Mouse (Mus musculus): ENCODE data around the gene Itgb3.
"Not testable (repeated sequence)": the region's sequence is repeated elsewhere in the genome, so short reads cannot be mapped to it uniquely, and the experiment has no call there.

Gene Itgb3

DNA sequence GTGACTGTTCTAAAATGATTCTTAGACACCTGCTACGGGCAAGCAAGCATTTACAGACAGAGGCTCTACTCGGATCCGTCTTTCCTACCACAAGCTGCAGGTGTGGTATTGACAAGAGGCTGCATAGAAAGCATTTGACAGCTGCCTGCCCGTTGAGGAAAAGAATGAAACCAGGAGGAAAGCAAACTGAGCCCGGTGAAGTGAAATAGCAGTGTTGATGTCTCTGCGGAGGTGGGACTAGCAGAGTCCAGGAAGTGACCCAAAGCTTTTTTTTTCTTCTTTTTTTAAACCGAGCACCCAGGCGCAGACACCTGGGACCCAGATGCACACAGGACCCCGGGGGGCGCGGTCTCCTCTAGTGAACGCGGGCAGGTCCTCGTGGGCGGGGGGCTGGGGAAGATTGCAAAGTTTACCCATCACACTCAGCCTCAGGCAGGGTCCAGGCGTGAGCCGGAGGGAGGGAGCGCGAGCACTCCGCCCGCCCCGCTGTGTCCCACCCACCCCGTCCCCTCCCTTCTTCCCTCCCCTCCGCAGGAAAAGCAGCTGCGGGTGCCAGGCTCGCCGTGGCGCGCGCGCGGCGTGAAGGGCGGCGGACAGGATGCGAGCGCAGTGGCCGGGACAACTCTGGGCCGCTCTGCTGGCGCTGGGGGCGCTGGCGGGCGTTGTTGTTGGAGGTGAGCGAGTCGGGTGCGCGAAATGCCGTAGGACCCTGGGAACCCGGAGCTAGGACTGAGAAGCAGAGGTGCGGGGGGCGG lies at the start of gene Itgb3:
Itgb3 (plus strand) TSS at position 510 of the 755 bp plus-strand sequence.
- peak; percentile 57 for DNase-seq

DNA sequence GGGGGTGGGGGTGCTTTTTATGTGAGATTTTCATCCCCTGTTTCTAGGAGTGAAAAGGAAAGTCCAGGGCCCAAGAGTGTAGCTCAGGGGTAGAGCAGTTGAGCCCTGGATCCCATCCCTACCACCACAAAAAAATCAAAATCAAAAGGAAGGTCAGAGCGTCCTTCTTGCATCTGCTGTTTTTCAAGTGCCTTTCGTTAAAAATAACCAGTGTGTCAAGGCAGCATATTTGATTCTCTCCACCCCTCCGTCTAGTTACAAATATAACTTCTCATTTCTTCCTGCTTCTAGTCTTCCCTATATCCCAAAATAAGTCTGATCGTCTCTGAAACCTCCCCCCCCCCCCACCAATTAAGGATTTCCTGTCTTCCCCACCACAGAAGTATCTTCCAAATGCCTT lies 49.7 kb upstream of the Itgb3 start:
- DNase-seq = no peak

DNA sequence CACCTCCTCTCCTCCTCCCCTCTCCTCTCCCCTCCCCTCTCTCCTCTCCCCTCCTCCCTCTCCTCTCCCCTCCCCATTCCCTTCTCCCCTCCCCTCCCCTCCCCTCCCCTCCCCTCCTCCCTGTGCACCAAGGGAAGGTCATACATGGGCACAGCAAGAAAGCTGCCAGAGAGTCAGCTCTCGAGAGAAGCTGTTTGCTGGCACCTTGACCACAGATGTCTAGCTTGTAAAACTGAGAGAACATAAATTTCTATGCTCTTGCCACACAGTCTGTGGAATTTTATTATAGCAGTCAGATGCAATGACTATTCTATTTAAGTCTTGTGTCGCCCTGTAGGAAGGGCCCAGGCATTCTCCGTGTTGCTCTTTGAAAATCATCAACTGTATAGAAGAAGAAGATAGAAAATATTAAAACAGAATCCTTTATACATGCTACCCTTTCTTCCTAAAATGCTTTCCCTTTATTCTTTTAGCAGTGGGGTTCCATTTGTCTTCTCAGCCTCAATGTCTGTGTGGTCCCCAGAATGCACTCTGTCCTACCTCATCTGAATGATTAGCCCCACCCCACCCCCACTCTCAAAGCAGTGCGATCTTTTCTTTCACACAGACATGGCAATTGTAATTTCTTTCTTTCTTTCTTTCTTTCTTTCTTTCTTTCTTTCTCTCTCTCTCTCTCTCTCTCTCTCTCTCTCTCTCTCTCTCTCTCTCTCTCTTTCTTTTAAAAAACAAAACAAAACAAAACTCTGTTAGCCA lies 49.0 kb upstream of the Itgb3 start:
- DNase-seq = no peak

DNA sequence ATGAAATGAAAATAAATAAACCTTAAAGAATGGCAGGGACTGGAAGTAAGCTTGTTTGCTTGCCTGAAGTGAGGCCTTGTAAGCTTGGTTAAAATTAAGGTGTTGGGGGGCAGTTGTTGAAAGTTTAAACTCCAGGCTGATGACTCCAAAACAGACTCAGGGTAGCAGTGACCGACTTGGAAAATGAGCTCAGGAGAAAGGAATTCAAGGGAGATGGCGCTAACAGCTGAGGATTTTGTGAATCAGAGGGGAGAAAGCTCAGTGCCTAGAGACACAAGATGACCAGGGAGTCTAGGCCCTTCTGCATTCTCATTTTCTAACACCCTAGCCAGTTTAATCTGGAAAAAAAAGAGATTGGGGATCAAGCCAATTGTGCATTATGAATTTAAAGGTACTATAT lies 46.8 kb upstream of the Itgb3 start:
- DNase-seq = no peak

DNA sequence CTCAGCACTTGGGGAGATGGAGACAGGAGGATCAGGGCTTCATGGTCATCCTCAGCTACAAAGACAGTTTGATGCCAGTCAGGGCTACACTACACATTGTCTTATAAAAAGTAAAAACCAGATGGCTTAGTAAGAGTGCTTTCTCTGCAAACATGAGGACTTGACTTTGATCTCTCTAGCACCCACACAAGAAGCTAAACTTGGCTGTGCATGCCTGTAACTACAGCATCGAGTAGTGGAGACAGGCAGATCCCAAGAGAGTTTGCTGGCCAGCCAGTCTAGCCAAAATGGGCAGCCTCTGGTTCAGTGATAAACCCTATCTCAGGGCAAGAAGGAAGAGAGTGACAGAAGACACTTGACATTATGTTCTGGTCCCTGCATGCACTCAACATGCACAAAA lies 44.3 kb upstream of the Itgb3 start:
- DNase-seq = no peak

DNA sequence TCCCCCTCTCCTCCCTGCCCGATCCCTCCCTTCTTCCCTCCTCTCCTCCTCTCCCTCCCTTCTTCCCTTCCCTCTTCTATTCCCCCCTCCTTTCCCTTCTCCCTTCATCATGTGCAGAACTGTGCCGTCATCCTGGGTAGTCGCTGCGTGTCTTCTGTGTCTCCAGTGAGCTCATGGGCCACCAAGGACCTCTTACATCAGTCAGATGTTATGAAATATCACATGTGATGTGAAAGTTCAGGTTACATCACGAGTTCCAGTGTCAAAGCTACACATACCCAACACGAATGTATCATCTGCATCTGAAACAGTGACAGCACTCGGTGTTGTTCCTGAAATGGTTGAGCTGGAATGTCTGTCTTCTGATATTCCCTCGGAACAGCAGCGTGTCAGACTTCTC lies 42.6 kb upstream of the Itgb3 start:
- DNase-seq = no peak

DNA sequence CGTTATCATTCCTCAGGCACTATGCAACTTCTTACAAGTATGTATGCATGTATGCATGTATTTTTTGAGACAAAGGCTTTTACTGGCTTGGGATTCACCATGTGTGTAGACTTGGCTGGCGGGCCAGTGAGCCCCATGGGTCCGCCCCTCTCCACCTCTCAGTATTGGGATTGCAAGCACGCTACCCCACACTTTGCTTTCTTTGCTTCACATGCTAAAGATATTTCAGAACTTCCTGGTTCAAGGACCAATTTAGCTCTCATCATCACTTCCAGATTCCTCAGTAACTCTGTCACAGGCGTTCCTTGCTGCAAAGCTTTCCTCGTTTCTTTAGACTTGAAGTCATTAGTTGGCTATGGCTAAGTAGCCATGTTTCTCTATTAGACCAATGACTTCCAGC lies 41.7 kb upstream of the Itgb3 start:
- DNase-seq = no peak

DNA sequence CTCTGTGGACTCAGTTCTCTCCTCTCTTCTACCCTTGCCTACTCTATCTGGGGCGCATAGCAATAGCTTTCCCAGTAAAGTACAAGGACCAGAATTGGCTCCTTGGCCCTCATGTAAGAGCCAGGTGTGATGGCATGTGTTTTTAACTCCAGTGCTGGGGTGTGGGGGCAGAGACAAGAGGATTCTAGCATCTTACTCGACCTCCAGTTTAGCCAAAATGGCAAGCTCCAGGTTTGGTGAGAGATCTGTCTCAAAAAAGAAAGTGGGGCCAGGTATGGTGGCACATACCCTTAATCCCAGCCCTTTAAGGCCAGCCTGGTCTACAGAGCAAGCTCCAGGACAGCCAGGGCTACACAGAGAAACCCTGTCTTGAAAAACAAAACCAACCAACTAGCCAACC lies 41.0 kb upstream of the Itgb3 start:
- no peak for DNase-seq

DNA sequence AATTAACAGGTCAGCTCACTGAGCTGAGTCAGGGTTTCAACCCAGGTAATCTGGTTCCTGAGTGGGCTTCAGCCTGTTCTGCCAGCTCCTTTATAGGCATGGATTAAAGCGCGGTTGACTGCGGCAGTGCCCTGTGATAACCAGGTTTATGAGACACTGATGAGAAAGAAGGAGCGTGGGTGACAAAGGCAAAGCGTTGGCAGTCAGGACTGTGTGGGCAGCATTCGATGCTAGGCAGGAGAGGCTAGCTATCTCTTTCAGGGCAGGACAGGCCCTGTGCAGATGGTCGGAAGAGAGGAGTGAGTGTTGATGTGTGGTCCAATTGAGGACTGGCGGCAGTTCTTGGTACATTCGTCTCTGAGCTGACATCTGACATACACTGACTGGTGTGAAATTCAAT lies 40.1 kb upstream of the Itgb3 start:
- DNase-seq = no peak

DNA sequence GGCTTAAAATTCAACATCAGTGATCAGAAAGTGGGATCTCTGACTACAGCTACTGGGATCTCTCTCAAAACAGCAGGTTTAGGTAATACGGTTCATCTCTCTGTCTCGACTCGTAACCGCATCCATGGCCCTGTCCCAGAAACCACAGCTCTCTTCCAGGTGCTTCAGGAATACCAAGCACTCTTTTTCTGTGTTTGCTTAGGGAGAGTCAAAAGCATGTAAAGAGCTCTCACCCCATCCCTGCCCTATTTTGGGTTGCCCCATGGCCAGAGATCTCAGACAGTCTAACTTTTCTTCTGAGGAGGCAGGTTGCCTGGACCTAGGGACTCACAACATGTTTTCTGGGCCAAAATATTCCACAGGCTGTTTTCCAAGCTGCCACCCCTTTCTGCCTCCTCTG lies 39.5 kb upstream of the Itgb3 start:
- DNase-seq = no peak

DNA sequence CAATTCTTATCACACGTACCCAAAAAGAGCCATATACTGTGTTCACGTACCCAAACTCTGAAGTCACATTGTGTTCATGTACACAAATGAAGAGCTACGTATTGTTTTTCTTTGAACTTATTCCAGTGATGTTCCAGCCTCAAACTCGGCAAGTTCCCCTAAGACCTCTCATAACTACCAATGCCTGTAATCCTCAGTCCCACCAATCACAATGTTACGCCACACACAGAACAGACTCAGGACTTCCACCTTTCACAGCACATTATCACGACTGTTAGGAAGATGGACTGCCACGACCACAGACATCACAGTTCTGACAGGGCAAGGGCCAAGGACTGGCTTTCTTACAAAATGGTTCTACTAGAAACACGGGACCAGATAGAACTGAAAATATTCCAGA lies 37.3 kb upstream of the Itgb3 start:
- not testable (repeated sequence) for DNase-seq

DNA sequence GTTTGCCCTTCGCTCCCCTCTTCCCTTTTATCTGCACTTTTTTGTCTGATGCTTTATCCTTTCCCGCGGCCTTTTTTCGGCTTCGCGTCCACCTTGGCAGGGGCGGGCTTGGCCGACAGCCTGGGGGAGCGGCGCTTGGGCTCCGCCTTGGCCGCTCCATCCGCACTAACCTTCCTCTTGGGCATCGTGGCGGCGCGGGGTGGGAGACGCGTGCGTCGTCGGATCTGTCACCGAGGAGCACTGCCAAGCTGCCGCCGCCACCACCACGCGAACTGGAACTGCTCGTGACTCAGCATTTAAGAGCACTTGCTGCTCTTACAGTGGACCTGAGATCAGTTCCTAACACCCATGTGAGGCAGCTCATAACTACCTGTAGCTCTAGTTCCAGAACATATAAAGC lies 36.4 kb upstream of the Itgb3 start:
- peak; percentile 58 for DNase-seq

DNA sequence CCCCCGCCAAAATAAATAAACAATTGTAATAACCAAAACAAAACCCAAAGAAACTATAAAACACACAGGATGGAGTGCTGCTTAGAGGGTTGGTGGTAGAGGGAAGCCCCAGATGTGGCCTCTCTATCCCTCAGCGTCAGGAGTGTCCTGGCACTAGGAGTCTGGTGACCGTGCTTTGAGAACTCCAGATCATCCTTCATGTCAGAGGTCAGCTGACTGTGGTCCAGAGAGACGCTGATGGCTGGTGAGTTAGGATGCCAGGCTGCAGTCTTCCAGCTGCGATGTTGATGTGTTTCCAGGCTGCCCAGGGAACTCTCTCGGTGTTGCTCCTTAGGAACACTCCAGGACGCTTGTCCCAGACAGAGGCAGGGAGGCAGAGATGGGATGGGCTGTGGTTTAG lies 35.7 kb upstream of the Itgb3 start:
- no peak for DNase-seq

DNA sequence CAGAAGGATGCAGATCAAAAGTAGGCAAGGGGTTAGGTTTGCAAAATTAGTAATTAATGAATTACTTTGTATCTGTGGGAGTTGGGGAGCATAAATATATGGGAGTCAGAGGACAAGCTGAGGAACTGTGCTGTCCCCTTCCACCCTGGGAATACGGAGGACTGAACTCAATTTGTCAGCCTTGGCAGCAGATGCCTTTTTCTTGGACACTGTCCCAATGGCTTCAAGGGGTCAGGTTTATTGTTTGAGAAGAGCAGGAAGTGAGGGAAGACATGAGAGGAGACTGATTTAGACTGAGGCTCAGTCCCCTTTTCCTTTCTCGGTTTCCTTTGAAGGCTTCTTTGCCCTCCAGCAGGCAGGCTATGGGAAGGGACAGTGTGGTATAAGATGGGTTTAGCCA lies 35.2 kb upstream of the Itgb3 start:
- no peak for DNase-seq

DNA sequence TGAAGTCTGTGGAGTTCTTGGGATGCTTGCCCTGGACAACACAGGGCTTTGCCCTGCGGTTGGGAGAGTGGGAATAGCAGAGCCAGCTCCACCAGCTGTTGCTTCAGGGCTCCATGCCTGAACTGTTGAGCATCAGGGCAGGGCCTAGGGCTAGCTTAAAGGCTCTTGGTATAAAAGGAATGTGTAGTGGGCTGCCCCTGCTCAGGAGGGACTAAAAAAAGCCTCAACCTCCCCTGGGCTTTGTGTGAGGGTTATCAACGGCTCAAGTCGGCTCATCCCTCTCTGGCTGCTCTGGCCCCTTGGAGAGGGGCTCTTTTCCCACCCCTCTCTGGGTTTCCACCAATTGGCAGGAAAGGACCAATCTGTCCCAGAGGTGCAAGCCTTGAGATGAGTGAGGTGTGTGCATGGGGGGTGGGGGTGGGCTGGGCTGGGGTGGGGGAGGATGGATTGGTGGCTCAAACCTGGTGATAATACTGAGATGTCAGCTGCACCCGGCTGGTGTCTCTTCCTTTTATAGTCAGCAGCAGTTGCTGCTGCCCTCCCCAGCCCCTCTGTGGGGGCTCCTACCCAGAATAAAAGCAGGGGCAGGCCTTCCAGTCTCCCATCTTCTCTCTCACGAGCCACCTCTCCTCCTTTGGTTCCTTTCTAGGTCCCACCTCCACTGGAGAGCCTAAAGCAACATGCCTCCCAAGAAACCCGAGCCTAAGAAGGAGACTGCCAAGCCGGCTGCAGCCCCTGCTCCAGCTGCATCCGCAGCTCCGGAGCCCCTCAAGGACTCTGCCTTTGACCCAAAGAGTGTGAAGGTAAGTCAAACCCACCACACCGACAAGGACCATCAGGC lies 30.8 kb upstream of the Itgb3 start:
- DNase-seq = no peak

DNA sequence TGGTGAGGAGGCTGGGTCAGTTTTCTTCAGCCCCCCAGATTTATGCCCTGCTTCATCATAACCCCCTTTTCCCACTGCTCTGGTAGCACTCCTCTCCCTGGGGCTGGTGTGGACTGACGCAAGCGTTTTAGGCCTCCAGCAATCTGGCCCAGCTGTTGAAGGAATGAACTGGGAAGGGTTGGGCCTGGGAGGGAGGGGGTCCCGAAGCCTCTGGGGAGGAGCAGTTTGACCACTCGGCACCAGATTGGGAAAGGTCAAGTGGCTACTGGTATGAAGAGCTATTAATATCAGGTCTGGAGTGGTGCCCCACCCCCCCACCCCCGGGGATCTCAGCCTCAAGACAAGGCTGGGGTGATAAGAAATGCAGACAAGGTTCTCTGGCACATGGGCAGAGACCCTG lies 29.7 kb upstream of the Itgb3 start:
- DNase-seq = no peak

DNA sequence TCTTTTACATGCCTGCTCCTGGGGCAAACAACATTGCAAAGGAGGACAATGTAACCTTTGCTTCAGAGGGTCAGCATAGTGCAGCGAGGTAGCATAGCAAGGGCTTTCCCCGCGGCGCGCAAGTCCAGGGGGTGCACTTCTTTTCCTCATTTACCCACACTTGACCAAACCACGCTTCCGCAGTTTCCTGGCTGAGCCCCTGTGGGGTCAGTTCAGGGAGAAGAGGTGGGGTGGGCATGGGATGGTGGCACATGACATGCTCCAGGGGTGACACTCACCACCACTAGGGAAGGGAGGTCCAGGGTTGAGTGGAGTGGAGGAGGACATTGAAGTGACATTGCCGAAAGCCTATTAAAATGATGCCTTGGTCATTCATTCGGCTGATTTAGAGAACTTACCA lies 28.7 kb upstream of the Itgb3 start:
- DNase-seq = no peak

DNA sequence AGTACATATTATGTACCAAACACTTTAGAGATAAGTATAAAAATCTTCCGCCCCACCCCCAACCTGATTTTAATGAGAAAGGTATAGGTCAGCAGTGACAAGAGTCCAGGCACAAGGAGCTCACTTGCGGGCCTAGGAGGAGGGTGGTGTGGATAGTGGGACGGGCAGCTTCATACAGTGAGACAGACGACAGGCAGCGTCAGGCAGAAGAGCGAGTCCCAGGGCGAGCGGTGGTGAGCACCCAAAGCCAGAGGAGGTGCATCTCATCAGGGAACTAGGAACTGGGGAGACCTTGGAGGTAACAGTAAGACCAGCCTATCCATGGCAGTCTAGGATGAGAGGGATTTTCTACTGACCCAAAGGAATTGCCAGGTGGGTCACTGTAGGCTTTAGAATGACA lies 28.2 kb upstream of the Itgb3 start:
- DNase-seq = no peak

DNA sequence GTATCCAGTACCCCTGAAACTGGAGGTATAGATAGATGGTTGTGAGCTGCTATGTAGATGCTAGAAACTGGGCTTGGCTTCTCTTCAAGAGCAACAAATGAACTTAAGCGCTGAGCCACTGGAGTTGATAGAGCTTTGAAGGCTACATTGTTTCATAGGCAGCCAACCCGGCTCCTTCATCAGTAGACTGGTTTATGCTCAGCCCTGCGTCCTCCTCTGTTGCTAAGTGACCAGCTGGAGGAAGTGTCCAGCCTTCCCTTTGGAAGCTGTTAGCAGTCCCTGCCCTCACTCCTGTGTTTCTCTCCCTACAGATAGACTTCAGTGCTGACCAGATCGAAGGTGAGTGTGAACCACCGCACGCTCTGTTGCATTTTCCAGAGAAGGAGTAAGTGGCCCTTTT lies 27.7 kb upstream of the Itgb3 start:
- no peak for DNase-seq

DNA sequence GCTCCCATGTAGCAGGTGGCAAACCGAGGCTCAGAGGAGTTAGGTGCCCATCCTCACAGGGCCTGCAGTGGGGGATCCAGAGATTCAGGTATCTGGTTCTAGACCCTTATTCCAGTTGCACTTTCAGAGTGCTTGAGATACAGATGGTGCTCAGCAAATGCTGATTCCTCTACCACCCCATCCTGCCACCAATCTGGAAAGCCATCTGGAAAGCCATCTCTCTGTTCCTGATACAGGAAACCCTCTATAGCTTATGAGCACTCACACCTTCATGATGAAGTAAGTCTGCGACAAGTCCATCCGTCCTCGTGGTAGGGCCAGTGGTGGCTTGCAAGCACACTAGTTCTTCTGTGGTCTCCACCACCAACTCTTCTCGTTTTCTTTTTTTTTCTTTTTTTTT lies 27.2 kb upstream of the Itgb3 start:
- DNase-seq = no peak

DNA sequence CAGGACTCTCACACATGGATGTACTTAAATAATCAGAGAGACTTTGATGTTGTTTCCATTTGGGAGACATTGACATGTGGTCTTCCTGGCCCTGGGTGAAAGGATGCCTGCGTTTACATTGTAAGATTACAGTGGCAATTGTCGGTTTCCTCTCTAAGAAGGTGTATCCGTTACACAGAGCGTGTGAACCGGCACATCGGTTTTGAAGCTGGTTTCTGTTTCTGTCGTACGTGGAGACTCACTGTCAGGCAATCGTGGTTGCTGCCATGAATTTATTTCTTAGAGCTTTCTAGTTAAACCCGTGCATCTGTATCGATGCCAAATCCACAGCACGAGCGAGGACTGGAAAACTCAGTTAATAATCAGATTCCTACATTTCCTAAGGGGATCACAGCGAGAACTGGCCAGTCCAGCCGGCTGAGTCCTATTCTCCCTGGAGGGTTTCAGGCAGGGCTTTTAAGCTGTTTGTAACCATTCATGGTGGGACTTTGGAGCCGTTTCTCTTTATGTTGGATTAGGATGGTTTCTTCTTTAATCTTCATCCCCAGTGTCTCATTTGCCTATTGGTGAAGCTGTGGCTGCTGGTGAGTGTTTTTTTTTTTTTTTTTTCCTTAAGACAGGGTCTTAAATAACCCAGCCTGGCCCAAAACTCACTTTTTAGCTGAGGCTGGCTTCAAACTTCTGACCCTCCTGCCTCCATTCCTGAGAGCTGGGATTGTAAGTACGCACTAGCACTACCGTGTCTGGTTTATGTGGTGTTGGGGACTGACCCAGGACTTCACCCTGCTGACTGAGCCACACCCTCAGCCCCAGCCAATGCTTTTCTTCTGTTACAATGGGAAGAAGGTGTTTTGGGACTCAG lies 26.1 kb upstream of the Itgb3 start:
- DNase-seq = no peak

DNA sequence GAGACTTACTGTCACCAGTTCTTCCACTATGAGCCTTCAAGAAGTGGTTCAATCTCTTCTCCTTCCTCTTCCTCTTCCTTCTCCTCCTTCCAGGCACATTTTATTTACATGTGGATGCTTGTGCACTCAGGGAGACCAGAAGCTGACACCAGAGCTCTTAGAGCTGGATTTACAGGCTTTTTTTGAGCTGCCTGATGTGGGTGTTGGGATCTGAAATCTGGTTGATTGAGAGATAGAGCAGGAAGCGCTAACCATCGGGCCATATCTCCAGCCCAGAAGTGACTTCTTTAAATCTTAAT lies 25.5 kb upstream of the Itgb3 start:
- DNase-seq = no peak
